Mouse (Mus musculus) stomach, embryonic 16.5 days (tissue): ENCODE data around the gene Tyro3. TPM values are rescaled to one million over a fixed set of nuclear protein-coding genes. Genes with fewer than 3 reads are reported as not detected.
A peak's percentile ranks its signal among the peaks of the same experiment; 100 is the strongest.

Experiments
- ATAC-seq: fragments of 200-750 bp; cut with Nextera tagmentation; 2 replicates; pipeline ENCODE4 v1.8.0; 2017; ENCODE audit warnings: moderate number of reproducible peaks, moderate TSS enrichment; ENCODE audit not compliant: insufficient read depth, low FRiP score
- H3K27ac ChIP-seq: fragments of 300-500 bp; sonication (generic); 2 replicates; pipeline ENCODE4 v1.5.1; 2014; ENCODE audit warnings: low read length
- H3K27me3 ChIP-seq: fragments of 300-500 bp; sonication (generic); 2 replicates; pipeline ENCODE4 v1.6.1; 2014; ENCODE audit warnings: low read length, control low read depth, mixed read lengths; ENCODE audit not compliant: control insufficient read depth, insufficient read depth
- H3K36me3 ChIP-seq: fragments of 300-500 bp; sonication (generic); 2 replicates; pipeline ENCODE4 v1.6.1; 2014; ENCODE audit warnings: low read length; ENCODE audit not compliant: control insufficient read depth, insufficient read depth
- H3K4me1 ChIP-seq: fragments of 300-500 bp; sonication (generic); 2 replicates; pipeline ENCODE4 v1.6.1; 2014; ENCODE audit warnings: low read length, control low read depth, mixed read lengths; ENCODE audit not compliant: control insufficient read depth, insufficient read depth
- H3K4me2 ChIP-seq: fragments of 300-500 bp; sonication (generic); 2 replicates; pipeline ENCODE4 v1.6.1; 2014; ENCODE audit warnings: low read depth, low read length, mixed read lengths
- H3K4me3 ChIP-seq: fragments of 300-500 bp; sonication (generic); replicated peaks from 2 replicates; pipeline ENCODE4 v1.5.1; 2014; ENCODE audit warnings: mild to moderate bottlenecking, low read length
- H3K9ac ChIP-seq: fragments of 300-500 bp; sonication (generic); 2 replicates; pipeline ENCODE4 v1.6.1; 2014; ENCODE audit warnings: low read length
- H3K9me3 ChIP-seq: fragments of 300-500 bp; sonication (generic); replicated peaks from 2 replicates; pipeline ENCODE4 v1.6.1; 2016; ENCODE audit warnings: low read length, control low read depth; ENCODE audit not compliant: control insufficient read depth
- WGBS: fragments of 180-500 bp; shearing (Covaris S2); extraction: QIAGEN DNeasy Blood & Tissue Kit; methylation state at CpG from one replicate; pipeline ENCODE4 v1.1.7; 2014; 5-methylcytosine and 5-hydroxymethylcytosine counted together
- polyA plus RNA-seq: library from polyadenylated mRNA; unstranded; fragments of >200 nt; fragmentation: Nextera tagmentation; extraction: Ambion mirVana; gene quantifications from 2 replicates; pipeline ENCODE4 v1.2.1, GENCODE M21; 2015

Gene Tyro3
- polyA plus RNA-seq, 1 experiment from 2014 or later: 26.7 TPM

DNA sequence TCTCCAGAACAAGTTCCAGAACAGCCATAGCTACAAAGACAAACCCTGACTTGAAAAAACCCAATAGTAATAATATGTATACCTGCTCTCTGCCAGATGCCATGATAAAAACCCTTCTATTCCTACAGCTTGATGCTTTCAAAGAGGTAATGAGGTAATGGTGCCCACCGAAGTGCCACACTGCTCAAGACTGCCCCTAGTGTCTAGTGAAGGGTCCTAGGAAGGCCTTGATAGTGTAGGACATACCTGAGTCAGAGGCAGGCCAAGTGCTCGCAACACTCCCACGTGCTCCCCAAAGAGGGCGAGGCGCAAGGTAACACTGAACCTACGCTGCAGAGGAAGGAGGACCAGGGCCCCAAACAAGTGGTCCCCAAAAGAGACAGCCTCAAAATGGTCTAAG is 30.3 kb upstream of the Tyro3 start:
- Histone ChIP-seq H3K4me2 (no peak overlapping the region), H3K9ac (no peak overlapping the region), H3K4me1 (no peaks in the 10 kb centered on the region), H3K36me3 (peaks cover 29% of the 10 kb centered on the region), H3K9me3 (no peaks in the 10 kb centered on the region), H3K27me3 (no peaks in the 10 kb centered on the region), H3K4me3 (no peak overlapping the region), H3K27ac (no peak overlapping the region)
- ATAC-seq: no peak
- WGBS: 94% methylated on average over 6 of the region's 6 CpGs

DNA sequence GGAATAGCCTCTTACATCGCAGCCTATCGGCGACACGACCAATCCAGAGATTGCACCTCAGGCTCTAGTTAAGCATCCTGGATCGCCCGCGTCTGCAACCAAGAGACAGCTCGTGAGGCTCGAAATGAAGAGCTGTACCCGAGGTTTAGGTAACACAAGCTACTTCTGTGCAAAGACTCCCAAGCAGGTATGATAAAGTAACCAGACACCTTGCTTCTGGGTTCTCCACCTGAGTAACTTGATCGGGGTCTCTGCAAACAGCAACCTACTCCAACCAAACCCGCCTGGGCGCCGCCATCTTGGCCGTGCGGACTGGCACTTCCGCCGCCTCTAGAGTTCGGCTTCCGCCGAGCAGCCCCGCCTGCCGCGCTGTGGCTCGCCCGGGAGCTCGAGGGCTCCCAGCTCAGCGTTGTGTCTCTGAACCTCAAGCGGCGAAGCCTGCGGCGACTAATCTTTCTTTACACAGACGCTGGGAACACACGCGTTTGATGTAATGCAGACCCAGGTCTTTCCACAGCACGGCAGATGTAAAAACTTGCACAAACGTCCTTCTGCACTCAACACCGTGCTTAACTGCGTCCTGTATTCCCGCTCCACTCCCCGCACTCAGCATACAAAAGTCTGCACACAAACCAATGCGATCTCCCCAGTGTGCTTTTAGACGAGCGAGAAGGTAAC is 10.2 kb upstream of the Tyro3 start, which contains the start of gene Rpap1:
Rpap1 (minus strand) TSS at position 332 of the 678 bp plus-strand sequence.
- H3K9me3 ChIP-seq: 0 out of 2 replicates have a peak, but pooled peaks cover 5% of the 10 kb centered on the region
- H3K4me1 ChIP-seq: peaks cover 6% of the 10 kb centered on the region
- peak within 1 kb of the TSS; percentile 65 for H3K4me3 ChIP-seq
- no peaks in the 10 kb centered on the region for H3K27me3 ChIP-seq
- H3K4me2 ChIP-seq: peak within 1 kb of the TSS; percentile 75
- WGBS: under 1% methylated on average over 44 of the region's 44 CpGs
- H3K36me3 ChIP-seq: peaks cover 5% of the 10 kb centered on the region; the same call in 1 of the 2 replicates
- ATAC-seq: peak; percentile 96
- H3K27ac ChIP-seq: peak within 1 kb of the TSS; percentile 77
- H3K9ac ChIP-seq: peak within 1 kb of the TSS; percentile 76

DNA sequence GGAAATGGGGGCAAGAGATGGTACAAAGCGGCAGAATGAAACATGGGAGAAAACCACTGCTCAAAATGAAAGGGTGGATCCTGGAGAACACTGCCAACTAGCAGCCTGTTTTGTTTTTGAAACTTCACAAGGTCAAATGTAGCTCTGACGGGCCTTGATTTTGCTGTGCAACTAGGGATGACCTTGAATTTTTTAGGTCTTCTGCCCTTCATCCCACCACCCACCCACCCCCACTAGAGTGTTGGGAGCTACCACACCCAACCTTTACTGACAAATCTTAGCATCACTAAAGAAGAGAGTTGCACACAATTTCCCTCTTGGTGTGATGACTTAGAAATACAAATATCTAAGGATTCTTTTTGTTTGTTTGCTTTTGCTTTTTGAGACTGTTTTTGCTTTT is 7.5 kb upstream of the Tyro3 start:
- 82% methylated on average over 2 of the region's 2 CpGs for WGBS
- no peaks in the 10 kb centered on the region for H3K27me3 ChIP-seq
- no peak overlapping the region for H3K4me2 ChIP-seq
- H3K9me3 ChIP-seq: no peaks in the 10 kb centered on the region
- no peaks in the 10 kb centered on the region for H3K36me3 ChIP-seq
- H3K9ac ChIP-seq: no peak overlapping the region
- peaks cover 6% of the 10 kb centered on the region for H3K4me1 ChIP-seq
- ATAC-seq: no peak
- H3K27ac ChIP-seq: no peak overlapping the region
- no peak overlapping the region for H3K4me3 ChIP-seq

DNA sequence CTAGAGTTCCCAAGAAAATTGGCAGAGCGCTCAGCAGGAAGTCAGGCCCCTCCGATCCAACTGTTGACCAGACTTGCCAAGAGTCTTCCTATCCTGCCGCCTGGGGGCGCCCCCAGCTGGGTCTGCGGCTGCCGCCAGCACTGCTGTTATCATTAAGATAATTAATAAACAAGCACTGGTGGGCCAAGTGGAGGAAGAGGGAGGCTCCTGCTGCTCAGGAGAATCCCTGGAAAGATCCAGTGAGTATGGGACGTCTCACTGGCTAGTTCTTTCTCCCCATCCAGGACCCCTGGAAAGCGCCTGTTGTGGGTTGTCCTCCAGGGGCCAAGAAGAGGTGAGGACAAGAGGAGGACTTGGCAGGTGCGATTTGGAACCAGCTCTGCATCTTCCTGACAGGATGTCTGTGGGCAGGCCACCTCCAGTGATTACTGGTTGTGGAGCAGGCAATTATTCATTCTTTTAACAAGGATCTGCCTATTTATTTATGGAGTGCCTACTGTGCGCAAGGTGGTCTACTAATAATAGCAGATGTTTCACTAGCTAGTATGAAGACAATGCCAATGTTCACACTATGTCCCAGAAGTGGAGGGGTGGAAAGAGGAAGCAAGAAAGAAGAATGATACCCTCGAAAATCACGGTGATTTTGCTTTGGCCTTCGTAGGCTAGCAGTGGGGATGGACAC is 854 bp downstream of the Tyro3 start:
- no peaks in the 10 kb centered on the region for H3K27me3 ChIP-seq
- peaks cover 36% of the 10 kb centered on the region for H3K4me1 ChIP-seq
- no peak for ATAC-seq
- H3K27ac ChIP-seq: no peak overlapping the region
- H3K9me3 ChIP-seq: no peaks in the 10 kb centered on the region
- no peaks in the 10 kb centered on the region for H3K36me3 ChIP-seq
- H3K4me2 ChIP-seq: peak overlapping the region; percentile 90
- H3K9ac ChIP-seq: no peak overlapping the region
- no peak overlapping the region; the same call in 1 of the 2 replicates for H3K4me3 ChIP-seq
- 10% methylated on average over 13 of the region's 13 CpGs for WGBS

DNA sequence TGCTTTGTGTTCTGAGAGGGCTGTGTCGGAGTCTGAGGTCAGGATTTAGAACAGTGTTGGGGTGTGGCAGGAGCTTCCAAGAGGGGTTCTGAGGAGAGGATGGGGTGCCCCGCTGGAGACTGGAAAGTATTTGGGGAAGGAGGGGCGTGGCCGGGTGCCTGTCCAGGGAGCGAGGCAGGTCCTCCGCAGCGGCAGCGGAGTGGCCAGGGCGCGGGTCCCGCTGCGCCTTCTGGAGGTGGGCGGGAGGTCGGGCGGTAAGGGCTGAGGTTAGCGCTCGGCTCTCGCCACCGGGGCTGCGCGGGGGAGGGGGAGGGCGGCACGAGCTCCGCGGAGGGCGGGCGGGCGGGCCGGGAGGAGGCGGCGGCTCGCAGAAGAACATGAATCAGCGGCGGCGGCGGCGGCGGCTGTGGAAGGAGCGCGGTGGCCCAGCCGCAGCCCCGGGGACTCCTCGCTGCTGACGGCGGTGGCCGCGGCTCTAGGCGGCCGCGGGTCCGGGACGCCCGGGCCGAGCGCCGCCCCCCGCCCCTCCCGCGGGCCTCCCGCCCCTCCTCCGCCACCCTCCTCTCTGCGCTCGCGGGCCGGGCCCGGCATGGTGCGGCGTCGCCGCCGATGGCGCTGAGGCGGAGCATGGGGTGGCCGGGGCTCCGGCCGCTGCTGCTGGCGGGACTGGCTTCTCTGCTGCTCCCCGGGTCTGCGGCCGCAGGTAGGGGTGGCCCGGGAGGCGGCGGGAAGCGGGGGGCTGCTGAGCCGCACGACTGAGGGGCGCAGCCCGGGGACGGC is 1.8 kb downstream of the Tyro3 start:
- Histone ChIP-seq H3K4me2 (peak overlapping the region; percentile 90), H3K27ac (peak overlapping the region; percentile 79), H3K4me3 (peak overlapping the region; percentile 87), H3K27me3 (no peaks in the 10 kb centered on the region), H3K9me3 (no peaks in the 10 kb centered on the region), H3K4me1 (peaks cover 45% of the 10 kb centered on the region), H3K36me3 (no peaks in the 10 kb centered on the region), H3K9ac (peak overlapping the region; percentile 95)
- WGBS: under 1% methylated on average over 63 of the region's 89 CpGs
- ATAC-seq: peak; percentile 75

DNA sequence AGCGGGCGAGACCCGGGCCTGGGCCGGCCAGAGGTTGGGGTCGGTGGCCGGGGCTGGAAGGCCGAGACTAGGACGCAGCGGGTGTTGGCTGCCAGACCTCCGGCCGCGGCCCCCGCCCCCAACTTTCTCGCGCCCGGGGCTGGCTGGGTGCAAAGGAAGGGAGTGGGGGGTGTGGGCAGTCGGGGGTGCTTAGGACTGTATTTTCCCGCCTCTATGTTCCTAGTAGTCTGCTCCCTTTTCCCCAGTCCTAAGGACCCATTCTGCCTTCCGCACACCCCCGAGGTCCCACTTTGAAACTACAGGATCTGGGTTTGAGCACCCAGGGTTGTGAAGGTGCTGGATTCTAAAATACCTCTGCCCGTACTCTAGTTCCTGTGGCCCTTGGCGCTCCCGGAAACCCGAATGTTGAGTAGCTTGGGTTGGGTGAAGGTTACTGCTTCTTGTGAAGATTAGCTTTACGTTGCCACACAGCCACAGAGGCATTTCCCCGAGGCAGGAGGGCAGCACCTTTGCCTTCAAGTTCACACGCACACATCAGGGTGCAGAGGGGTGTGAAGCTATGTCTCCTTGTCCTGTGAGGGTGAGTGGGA is 2.5 kb downstream of the Tyro3 start:
- Histone ChIP-seq H3K36me3 (no peaks in the 10 kb centered on the region; the same call in 1 of the 2 replicates), H3K27ac (peak overlapping the region; percentile 79), H3K4me3 (peak overlapping the region; percentile 87), H3K9ac (peak overlapping the region; percentile 95), H3K27me3 (no peaks in the 10 kb centered on the region), H3K4me2 (peak overlapping the region; percentile 90), H3K4me1 (peaks cover 52% of the 10 kb centered on the region), H3K9me3 (no peaks in the 10 kb centered on the region)
- peak; percentile 31 for ATAC-seq
- WGBS: under 1% methylated on average over 26 of the region's 27 CpGs

DNA sequence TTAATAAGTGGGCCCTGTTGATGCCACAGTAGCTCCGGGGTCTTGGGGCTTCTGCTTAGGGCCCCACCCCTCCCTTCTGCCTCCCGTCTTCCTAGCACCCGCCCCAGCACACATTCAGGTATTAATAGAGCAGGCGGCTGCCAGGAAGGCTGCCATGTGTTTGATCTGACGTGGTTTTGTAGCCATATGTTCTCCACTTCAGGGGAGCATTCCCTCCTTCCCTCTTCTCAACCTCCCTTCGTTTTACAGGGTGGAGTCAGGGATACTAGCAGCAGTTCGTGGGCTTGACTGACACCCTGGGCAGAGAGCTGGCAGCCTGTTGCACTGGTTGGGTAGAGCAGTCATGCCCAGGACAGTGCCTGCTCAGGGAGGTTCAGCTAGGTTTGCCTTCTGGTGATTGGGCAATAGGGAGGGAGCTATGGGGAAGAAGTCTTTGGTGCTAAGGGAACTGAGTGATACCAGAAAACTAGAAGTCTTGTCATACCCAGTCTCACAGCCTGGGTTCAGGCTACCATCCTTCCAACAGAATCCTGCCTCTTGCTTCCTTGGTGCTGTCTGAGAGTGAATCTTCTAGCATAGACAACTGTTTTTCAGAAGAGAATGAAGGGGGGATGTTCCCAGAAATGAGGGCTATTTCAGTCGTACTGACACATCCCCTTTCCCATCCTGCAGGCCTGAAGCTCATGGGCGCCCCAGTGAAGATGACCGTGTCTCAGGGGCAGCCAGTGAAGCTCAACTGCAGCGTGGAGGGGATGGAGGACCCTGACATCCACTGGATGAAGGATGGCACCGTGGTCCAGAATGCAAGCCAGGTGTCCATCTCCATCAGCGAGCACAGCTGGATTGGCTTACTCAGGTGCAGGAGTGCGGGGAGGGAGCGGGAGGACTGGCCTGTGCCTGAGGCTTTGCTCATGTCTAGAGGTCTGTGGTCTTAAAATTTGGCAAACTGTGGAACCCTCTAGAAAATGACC is 3.6 kb downstream of the Tyro3 start:
- Histone ChIP-seq H3K27me3 (no peaks in the 10 kb centered on the region), H3K36me3 (no peaks in the 10 kb centered on the region; the same call in 1 of the 2 replicates), H3K9ac (peak overlapping the region; percentile 95), H3K9me3 (no peaks in the 10 kb centered on the region), H3K4me1 (peaks cover 59% of the 10 kb centered on the region), H3K27ac (peak overlapping the region; percentile 79), H3K4me3 (peak overlapping the region; percentile 87), H3K4me2 (peak overlapping the region; percentile 90)
- 54% methylated on average over 15 of the region's 15 CpGs for WGBS
- ATAC-seq: no peak
